In genomic region chr7:116443697-116444325, GRCm38 (mm10) we compare ENCODE assay signal across 8 mouse cellular contexts. TPM values are rescaled to one million over a fixed set of nuclear protein-coding genes. Genes with fewer than 3 reads are reported as not detected.
DNase-seq lines count a peak whose midpoint lies in the region; ATAC-seq and TF ChIP-seq lines count a peak whose summit lies in the region.

No protein-coding gene starts in this region.

- no peaks in the 10 kb centered on the region for H3K9me3 ChIP-seq in hindbrain, embryonic 14.5 days (ENCODE audit: control insufficient read depth, low read length)

- no peaks in the 10 kb centered on the region for H3K27me3 ChIP-seq in testis, adult 2 months (ENCODE audit: control insufficient read depth, insufficient read depth, low read length)
- no peaks in the 10 kb centered on the region for H3K27me3 ChIP-seq in hindbrain, embryonic 14.5 days (ENCODE audit: control insufficient read depth, insufficient read depth, low read length)

- peak overlapping the region; percentile 82 for H3K27ac ChIP-seq in testis, adult 2 months (ENCODE audit: control insufficient read depth, insufficient read depth, low read depth, low read length)
- H3K27ac ChIP-seq in hindbrain, embryonic 14.5 days = peak overlapping the region; percentile 92

- DNase-seq in embryo, embryonic 10 days (ENCODE audit: low spot score) = peak; percentile 64
- DNase-seq in embryo, embryonic 11 days = no peak
- no peak for DNase-seq in testis, postnatal 10 days (ENCODE audit: low spot score)
- DNase-seq in hindbrain, embryonic 14.5 days (ENCODE audit: low spot score) = peak; percentile 64
- DNase-seq in mesoderm, embryonic 11.5 days (ENCODE audit: low read depth, low spot score) = peak; percentile 22
- no peak for DNase-seq in urinary bladder, postnatal 4 days (ENCODE audit: low spot score in 2 of 2)
- no peak for DNase-seq in layer of hippocampus, postnatal 25 days (ENCODE audit: extremely low spot score in 1 of 2, low spot score in 1 of 2)

- WGBS in hindbrain, embryonic 14.5 days = 1% methylated on average over 38 of the region's 38 CpGs

- no peak for TF ChIP-seq CTCF in testis, adult 2 months (IDR thresholded peaks at IDR 0.05; ENCODE audit: control insufficient read depth, insufficient read depth, insufficient replicate concordance, low read depth, low read length)

- no peaks in the 10 kb centered on the region for H3K36me3 ChIP-seq in testis, adult 2 months (ENCODE audit: control insufficient read depth, insufficient read depth, low read length)
- H3K36me3 ChIP-seq in hindbrain, embryonic 14.5 days (replicated peaks; ENCODE audit: control insufficient read depth, insufficient read depth) = no peaks in the 10 kb centered on the region

- H3K4me3 ChIP-seq in testis, adult 2 months (ENCODE audit: control insufficient read depth, low read depth, low read length) = peak overlapping the region; percentile 98
- H3K4me3 ChIP-seq in hindbrain, embryonic 14.5 days (replicated peaks; ENCODE audit: low read length) = peak overlapping the region; percentile 94

- H3K4me2 ChIP-seq in hindbrain, embryonic 14.5 days (replicated peaks) = peak overlapping the region; percentile 77

- ATAC-seq in hindbrain, embryonic 14.5 days (ENCODE audit: low FRiP score) = no peak; the same call in 1 of the 2 replicates

- peaks cover 6% of the 10 kb centered on the region for H3K4me1 ChIP-seq in testis, adult 2 months (ENCODE audit: control insufficient read depth, insufficient read depth, low read length)
- H3K4me1 ChIP-seq in hindbrain, embryonic 14.5 days (replicated peaks; ENCODE audit: control insufficient read depth, insufficient read depth, low read length) = peaks cover 13% of the 10 kb centered on the region

- no peak for TF ChIP-seq POLR2A in testis, adult 2 months (IDR thresholded peaks at IDR 0.05; ENCODE audit: control insufficient read depth, low read depth, low read length)

- peak overlapping the region; percentile 92 for H3K9ac ChIP-seq in hindbrain, embryonic 14.5 days

RNA-seq across cellular contexts. Expression of gene Pik3c2a, which starts 0.6 kb away (rescaled TPM):
- 3.8 and 5.6 TPM in 2 replicates for polyA plus RNA-seq in testis, adult 2 months (2012; rRNA removed)
- 15.8 and 17.0 TPM in 2 replicates for polyA plus RNA-seq in hindbrain, embryonic 14.5 days (2014; fragmentation: Nextera tagmentation; extraction: Ambion mirVana)
- 10 to 100 TPM; 25.6 to 26.2 TPM for total RNA-seq in layer of hippocampus, postnatal 25 days (2021)

Comparison
In these comparisons a context has a peak if more than half of its experiments do, and no peak if none do; other contexts are left out.
1. DNase-seq: peak in embryo, embryonic 10 days (single experiment), hindbrain, embryonic 14.5 days (single experiment) and mesoderm, embryonic 11.5 days (single experiment); none in embryo, embryonic 11 days (single experiment), testis, postnatal 10 days (single experiment), urinary bladder, postnatal 4 days (0 of 2) and layer of hippocampus, postnatal 25 days (0 of 2).